ENCODE assay signal across 12 mouse cellular contexts in the genomic region with DNA sequence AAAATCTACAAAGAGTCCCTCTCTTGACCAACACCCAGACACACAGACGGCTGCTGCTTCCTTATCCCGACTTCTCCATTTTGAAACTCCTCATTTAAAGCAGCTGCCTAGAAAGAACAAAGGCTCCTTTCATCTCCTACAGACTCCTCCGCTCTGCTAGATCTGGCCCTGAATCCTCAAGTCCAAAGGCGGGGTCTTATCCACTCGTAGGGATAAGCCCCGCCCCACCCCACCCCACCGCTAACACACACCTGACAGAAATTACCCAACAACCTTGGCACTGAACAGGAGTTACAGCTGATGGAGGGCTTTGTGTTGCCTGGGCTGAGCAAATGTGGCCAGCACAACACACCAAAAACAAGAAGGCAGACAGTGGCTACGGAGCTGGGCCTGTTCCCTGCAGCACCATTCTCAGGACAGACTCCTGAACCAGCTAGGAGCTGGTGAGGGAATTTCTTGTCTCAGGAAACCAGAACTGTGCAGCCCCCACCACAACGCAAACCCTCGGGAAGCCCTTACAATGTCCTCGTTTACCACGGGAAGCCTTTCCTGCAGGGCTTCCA. TPM values are rescaled to one million over a fixed set of nuclear protein-coding genes. Genes with fewer than 3 reads are reported as not detected.
DNase-seq lines count a peak whose midpoint lies in the region; ATAC-seq and TF ChIP-seq lines count a peak whose summit lies in the region.
"Had no signal": no experiment of that assay in that cellular context is flagged by ENCODE, and none has a peak within 500 bp of the region (broad histone marks: within the 10 kb centered on the region; RNA-seq: fewer than 3 reads in every experiment).

No protein-coding gene starts in this region.

- 0 out of 2 replicates have a peak, but pooled peaks cover 5% of the 10 kb centered on the region for H3K4me1 ChIP-seq in lung, postnatal 0 days (ENCODE audit: insufficient read depth, low read depth, low read length)
- H3K4me1 ChIP-seq in forebrain, embryonic 11.5 days (replicated peaks; ENCODE audit: control insufficient read depth, insufficient read depth, low read length), result peaks cover 5% of the 10 kb centered on the region; the same call in 1 of the 2 replicates
- H3K4me1 ChIP-seq in intestine, postnatal 0 days (replicated peaks; ENCODE audit: control insufficient read depth, insufficient read depth, low read length), result no peaks in the 10 kb centered on the region
- peaks cover 4% of the 10 kb centered on the region; the same call in 1 of the 2 replicates for H3K4me1 ChIP-seq in stomach, embryonic 15.5 days

- no peak overlapping the region for H3K4me3 ChIP-seq in lung, postnatal 0 days (ENCODE audit: low read depth, low read length)
- H3K4me3 ChIP-seq in forebrain, embryonic 11.5 days (ENCODE audit: low read depth, low read length), result no peak overlapping the region
- H3K4me3 ChIP-seq in intestine, postnatal 0 days (ENCODE audit: low read depth, low read length), result no peak overlapping the region
- no peak overlapping the region for H3K4me3 ChIP-seq in stomach, embryonic 15.5 days (replicated peaks)

- DNase-seq in lung, postnatal 0 days (ENCODE audit: low spot score), result peak; percentile 77
- no peak for DNase-seq in lung, postnatal 14 days
- no peak for DNase-seq in forebrain, embryonic 11.5 days (ENCODE audit: low spot score)
- no peak for DNase-seq in urinary bladder, postnatal 4 days (ENCODE audit: low spot score in 2 of 2)
- DNase-seq in urinary bladder, adult 2 months (ENCODE audit: low spot score), result no peak
- no peak for DNase-seq in frontal cortex, adult 2 months (ENCODE audit: extremely low spot score in 1 of 2, low spot score in 1 of 2)
- DNase-seq: gastrocnemius, postnatal 36 days had no signal

- 56% methylated on average over 12 of the region's 12 CpGs for WGBS in lung, postnatal 0 days
- 55% methylated on average over 12 of the region's 12 CpGs for WGBS in forebrain, embryonic 11.5 days
- 51% methylated on average over 12 of the region's 12 CpGs for WGBS in intestine, postnatal 0 days
- WGBS in stomach, embryonic 15.5 days, result 63% methylated on average over 12 of the region's 12 CpGs

- H3K27ac ChIP-seq in lung, postnatal 0 days (ENCODE audit: low read length), result no peak overlapping the region
- H3K27ac ChIP-seq in forebrain, embryonic 11.5 days (ENCODE audit: low read depth, low read length), result peak overlapping the region; percentile 64
- peak overlapping the region; percentile 28; the same call in 1 of the 2 replicates for H3K27ac ChIP-seq in intestine, postnatal 0 days (ENCODE audit: low read depth, low read length)
- peak overlapping the region; percentile 26; the same call in 1 of the 2 replicates for H3K27ac ChIP-seq in stomach, embryonic 15.5 days
- H3K27ac ChIP-seq: macrophage had no signal

- no peak for TF ChIP-seq EP300 in lung, postnatal 0 days (IDR thresholded peaks at IDR 0.05)

- H3K4me2 ChIP-seq in lung, postnatal 0 days (replicated peaks; ENCODE audit: low read depth, low read length), result no peak overlapping the region
- no peak overlapping the region for H3K4me2 ChIP-seq in forebrain, embryonic 11.5 days (ENCODE audit: low read depth, low read length, severe bottlenecking)
- no peak overlapping the region for H3K4me2 ChIP-seq in intestine, postnatal 0 days (replicated peaks; ENCODE audit: low read depth)
- H3K4me2 ChIP-seq in stomach, embryonic 15.5 days, result no peak overlapping the region

- no peaks in the 10 kb centered on the region for H3K9me3 ChIP-seq in lung, postnatal 0 days (ENCODE audit: low read length)
- no peaks in the 10 kb centered on the region for H3K9me3 ChIP-seq in forebrain, embryonic 11.5 days (ENCODE audit: control insufficient read depth, low read length)
- H3K9me3 ChIP-seq in intestine, postnatal 0 days (ENCODE audit: control insufficient read depth), result no peaks in the 10 kb centered on the region
- H3K9me3 ChIP-seq in stomach, embryonic 15.5 days, result no peaks in the 10 kb centered on the region
- H3K9me3 ChIP-seq: G1E had no signal

- peak; percentile 80 for ATAC-seq in lung, postnatal 0 days
- ATAC-seq in forebrain, embryonic 11.5 days (replicated peaks; ENCODE audit: low FRiP score), result peak; percentile 79
- peak; percentile 88 for ATAC-seq in intestine, postnatal 0 days
- peak; percentile 76 for ATAC-seq in stomach, embryonic 15.5 days (ENCODE audit: insufficient read depth, low FRiP score, low read depth)

- no peaks in the 10 kb centered on the region for H3K27me3 ChIP-seq in lung, postnatal 0 days (replicated peaks; ENCODE audit: insufficient read depth, low read length)
- no peaks in the 10 kb centered on the region for H3K27me3 ChIP-seq in forebrain, embryonic 11.5 days (ENCODE audit: control insufficient read depth, insufficient read depth, low read length)
- H3K27me3 ChIP-seq in intestine, postnatal 0 days (replicated peaks; ENCODE audit: control insufficient read depth, insufficient read depth, low read length), result no peaks in the 10 kb centered on the region
- H3K27me3 ChIP-seq in stomach, embryonic 15.5 days (replicated peaks), result no peaks in the 10 kb centered on the region

- TF ChIP-seq CTCF in lung, postnatal 0 days (IDR thresholded peaks at IDR 0.05), result no peak
- no peak for TF ChIP-seq CTCF in intestine, postnatal 0 days (IDR thresholded peaks at IDR 0.05; ENCODE audit: low read depth)

- H3K36me3 ChIP-seq in lung, postnatal 0 days (ENCODE audit: insufficient read depth, low read length), result peaks cover 25% of the 10 kb centered on the region
- H3K36me3 ChIP-seq in forebrain, embryonic 11.5 days (ENCODE audit: control insufficient read depth, insufficient read depth, low read length), result peaks cover 8% of the 10 kb centered on the region
- peaks cover 31% of the 10 kb centered on the region for H3K36me3 ChIP-seq in intestine, postnatal 0 days (ENCODE audit: control insufficient read depth, insufficient read depth)
- H3K36me3 ChIP-seq in stomach, embryonic 15.5 days, result peaks cover 27% of the 10 kb centered on the region

- no peak overlapping the region for H3K9ac ChIP-seq in lung, postnatal 0 days (replicated peaks; ENCODE audit: low read depth)
- no peak overlapping the region for H3K9ac ChIP-seq in forebrain, embryonic 11.5 days (ENCODE audit: low read length)
- H3K9ac ChIP-seq in intestine, postnatal 0 days (ENCODE audit: low read depth, low read length), result no peak overlapping the region
- no peak overlapping the region for H3K9ac ChIP-seq in stomach, embryonic 15.5 days

RNA-seq across cellular contexts. Expression of a gene that starts 36.8 kb away (rescaled TPM):
- polyA plus RNA-seq in lung, postnatal 0 days (2015; fragmentation: Nextera tagmentation; extraction: Ambion mirVana), result 6.4 and 7.0 TPM in 2 replicates
- 35.6 and 39.1 TPM in 2 replicates for polyA plus RNA-seq in forebrain, embryonic 11.5 days (2014; fragmentation: Nextera tagmentation; extraction: Ambion mirVana)
- 6.2 and 7.3 TPM in 2 replicates for polyA plus RNA-seq in intestine, postnatal 0 days (2015; fragmentation: Nextera tagmentation; extraction: Ambion mirVana)
- 20.4 and 21.3 TPM in 2 replicates for polyA plus RNA-seq in stomach, embryonic 15.5 days (2015; fragmentation: Nextera tagmentation; extraction: Ambion mirVana)
- 7.6 and 8.8 TPM in 2 replicates for polyA plus RNA-seq in urinary bladder, adult 2 months (2012; rRNA removed)
- 6.8 and 8.0 TPM in 2 replicates for polyA plus RNA-seq in frontal cortex, adult 2 months (2012; rRNA removed)

RNA-seq across cellular contexts. Expression of a gene that starts 43.9 kb away (rescaled TPM):
- not detected in 2 replicates for polyA plus RNA-seq in lung, postnatal 0 days (2015; fragmentation: Nextera tagmentation; extraction: Ambion mirVana)
- polyA plus RNA-seq in forebrain, embryonic 11.5 days (2014; fragmentation: Nextera tagmentation; extraction: Ambion mirVana), result not detected in 2 replicates
- not detected in 2 replicates for polyA plus RNA-seq in intestine, postnatal 0 days (2015; fragmentation: Nextera tagmentation; extraction: Ambion mirVana)
- not detected in 2 replicates for polyA plus RNA-seq in stomach, embryonic 15.5 days (2015; fragmentation: Nextera tagmentation; extraction: Ambion mirVana)
- not detected in 2 replicates for polyA plus RNA-seq in urinary bladder, adult 2 months (2012; rRNA removed)
- polyA plus RNA-seq in frontal cortex, adult 2 months (2012; rRNA removed), result not detected in 2 replicates
- polyA plus RNA-seq: G1E; large intestine, adult 2 months; macrophage had no signal

RNA-seq across cellular contexts. Expression of a gene that starts 56.2 kb away (rescaled TPM):
- 24.2 and 27.5 TPM in 2 replicates for polyA plus RNA-seq in lung, postnatal 0 days (2015; fragmentation: Nextera tagmentation; extraction: Ambion mirVana)
- polyA plus RNA-seq in forebrain, embryonic 11.5 days (2014; fragmentation: Nextera tagmentation; extraction: Ambion mirVana), result 14.0 and 16.6 TPM in 2 replicates
- 8.6 and 9.6 TPM in 2 replicates for polyA plus RNA-seq in intestine, postnatal 0 days (2015; fragmentation: Nextera tagmentation; extraction: Ambion mirVana)
- polyA plus RNA-seq in stomach, embryonic 15.5 days (2015; fragmentation: Nextera tagmentation; extraction: Ambion mirVana), result 18.0 and 19.1 TPM in 2 replicates
- 35.2 and 35.9 TPM in 2 replicates for polyA plus RNA-seq in urinary bladder, adult 2 months (2012; rRNA removed)
- 14.7 and 15.3 TPM in 2 replicates for polyA plus RNA-seq in frontal cortex, adult 2 months (2012; rRNA removed)
